ENCODE assay signal across 8 mouse cellular contexts in the genomic region with DNA sequence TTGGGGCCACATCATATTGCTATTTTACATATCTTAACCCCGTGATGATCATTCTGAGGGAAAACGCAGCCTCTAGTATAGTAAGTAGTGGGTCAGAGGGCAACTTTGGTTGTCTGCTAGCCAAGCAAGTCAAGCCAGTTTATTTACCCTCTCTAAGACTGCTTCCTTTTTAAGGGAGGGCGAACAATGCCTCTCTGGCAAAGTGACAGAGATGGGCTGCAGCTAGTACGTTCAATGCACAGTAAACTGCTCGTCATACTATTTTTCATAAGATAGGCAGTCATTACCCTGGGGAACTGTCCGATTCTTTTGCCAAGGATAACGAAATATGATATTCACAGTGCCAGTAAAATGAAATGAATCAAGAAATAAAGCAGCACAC. TPM values are rescaled to one million over a fixed set of nuclear protein-coding genes. Genes with fewer than 3 reads are reported as not detected.
DNase-seq lines count a peak whose midpoint lies in the region; ATAC-seq and TF ChIP-seq lines count a peak whose summit lies in the region.

No protein-coding gene starts in this region.

- no peak for ATAC-seq in forebrain, postnatal 0 days
- ATAC-seq in lung, embryonic 15.5 days (ENCODE audit: borderline replicate concordance, extremely low read depth, low FRiP score, low TSS enrichment) = no peak

- H3K36me3 ChIP-seq in forebrain, postnatal 0 days (ENCODE audit: insufficient read depth) = no peaks in the 10 kb centered on the region
- H3K36me3 ChIP-seq in lung, embryonic 15.5 days = no peaks in the 10 kb centered on the region

- H3K27ac ChIP-seq in forebrain, postnatal 0 days (ENCODE audit: low read depth, low read length) = no peak overlapping the region
- peak overlapping the region; percentile 100 for H3K27ac ChIP-seq in lung, embryonic 15.5 days

- H3K4me1 ChIP-seq in forebrain, postnatal 0 days (ENCODE audit: insufficient read depth) = peaks cover 20% of the 10 kb centered on the region
- H3K4me1 ChIP-seq in lung, embryonic 15.5 days = peaks cover 47% of the 10 kb centered on the region

- H3K4me2 ChIP-seq in forebrain, postnatal 0 days (ENCODE audit: low read depth) = peak overlapping the region; percentile 84
- peak overlapping the region; percentile 71 for H3K4me2 ChIP-seq in lung, embryonic 15.5 days

- 8% methylated on average over 7 of the region's 7 CpGs for WGBS in forebrain, postnatal 0 days
- 4% methylated on average over 7 of the region's 7 CpGs for WGBS in lung, embryonic 15.5 days

- peak overlapping the region; percentile 98 for H3K4me3 ChIP-seq in forebrain, postnatal 0 days (ENCODE audit: low read depth, low read length)
- H3K4me3 ChIP-seq in lung, embryonic 15.5 days = peak overlapping the region; percentile 90

- no peaks in the 10 kb centered on the region for H3K9me3 ChIP-seq in forebrain, postnatal 0 days (ENCODE audit: low read length)
- no peaks in the 10 kb centered on the region for H3K9me3 ChIP-seq in lung, embryonic 15.5 days

- H3K27me3 ChIP-seq in forebrain, postnatal 0 days (ENCODE audit: insufficient read depth, low read length) = no peaks in the 10 kb centered on the region
- no peaks in the 10 kb centered on the region for H3K27me3 ChIP-seq in lung, embryonic 15.5 days

- no peak for TF ChIP-seq CTCF in forebrain, postnatal 0 days (IDR thresholded peaks at IDR 0.05; ENCODE audit: low read depth)

- peak; percentile 24 for DNase-seq in cerebellum, adult 11 months
- DNase-seq in cerebellum, adult 8-10 months = no peak
- peak; percentile 91 for DNase-seq in NIH3T3 (ENCODE audit: low read depth)
- DNase-seq in forebrain, postnatal 0 days = no peak
- peak; percentile 39 for DNase-seq in kidney, adult 11 months
- DNase-seq in natural killer cell, adult 2 months (ENCODE audit: low spot score in 2 of 2) = no peak
- DNase-seq in layer of hippocampus, adult 9-10 months (ENCODE audit: low spot score) = no peak

- H3K9ac ChIP-seq in forebrain, postnatal 0 days = peak overlapping the region; percentile 2; the same call in 1 of the 2 replicates
- peak overlapping the region; percentile 85 for H3K9ac ChIP-seq in lung, embryonic 15.5 days

RNA-seq across cellular contexts. Expression of gene Sh3glb1, which starts 1.4 kb away (rescaled TPM):
- total RNA-seq in forebrain, postnatal 0 days (2014; rRNA removed) = 103 and 118 TPM in 2 replicates
- polyA plus RNA-seq in forebrain, postnatal 0 days (2015; fragmentation: Nextera tagmentation; extraction: Ambion mirVana) = 104 and 128 TPM in 2 replicates
- 110 and 115 TPM in 2 replicates for polyA plus RNA-seq in lung, embryonic 15.5 days (2015; fragmentation: Nextera tagmentation; extraction: Ambion mirVana)

RNA-seq across cellular contexts. Expression of gene Clca3a1, which starts 42.1 kb away (rescaled TPM):
- total RNA-seq in forebrain, postnatal 0 days (2014; rRNA removed) = 0.92 and 1.2 TPM in 2 replicates
- polyA plus RNA-seq in forebrain, postnatal 0 days (2015; fragmentation: Nextera tagmentation; extraction: Ambion mirVana) = 0.93 and 1.4 TPM in 2 replicates
- 2.9 and 3.4 TPM in 2 replicates for polyA plus RNA-seq in lung, embryonic 15.5 days (2015; fragmentation: Nextera tagmentation; extraction: Ambion mirVana)

Comparison
In these comparisons a context has a peak if more than half of its experiments do, and no peak if none do; other contexts are left out.
1. DNase-seq: peak in cerebellum, adult 11 months (single experiment), NIH3T3 (single experiment) and kidney, adult 11 months (single experiment); none in cerebellum, adult 8-10 months (single experiment), forebrain, postnatal 0 days (single experiment), natural killer cell, adult 2 months (0 of 2) and layer of hippocampus, adult 9-10 months (single experiment).